Mouse (Mus musculus) lung, postnatal 0 days (tissue): Measurements from ENCODE around the gene Unc5a.

ENCODE experiments used
- CTCF ChIP-seq: IDR thresholded peaks from 2 replicates; pipeline ENCODE4 v1.5.1; 2016; ENCODE audit warnings: antibody characterized with exemption, mild to moderate bottlenecking
- EP300 ChIP-seq: IDR thresholded peaks from 2 replicates; pipeline ENCODE4 v1.6.1; 2016; ENCODE audit warnings: antibody characterized with exemption, mild to moderate bottlenecking, control low read depth

- TF ChIP-seq CTCF (no peak), EP300 (no peak)
Observed at GRCm38 (mm10) chr13:54968636-54969035, 19.4 kb downstream of the Unc5a start.
